Mouse (Mus musculus) granulocyte monocyte progenitor cell, adult 5-6 weeks (primary cell): ENCODE data around the gene Taok2. TPM values are rescaled to one million over a fixed set of nuclear protein-coding genes. Genes with fewer than 3 reads are reported as not detected.
"Not testable (repeated sequence)": the region's sequence is repeated elsewhere in the genome, so short reads cannot be mapped to it uniquely, and the experiment has no call there.

Source experiments
- ATAC-seq: replicated peaks from 2 replicates; pipeline ENCODE4 v1.8.0; 2016; ENCODE audit warnings: mild to moderate bottlenecking, moderate TSS enrichment, inconsistent platforms; ENCODE audit not compliant: poor library complexity, severe bottlenecking
- total RNA-seq, 2 experiments: library from RNA; stranded (forward) in 1 of 2; stranded (reverse) in 1 of 2; fragments of 200-712, 200-1000 nt in 1 of 2; fragments of >200 nt in 1 of 2; fragmentation: Nextera tagmentation in 1 of 2; gene quantifications; 2 replicates each; pipeline ENCODE4 v1.2.3; 2014 to 2017

The Taok2 gene
- total RNA-seq (2014; fragmentation: Nextera tagmentation) (28.0 and 45.8 TPM in 2 replicates), total RNA-seq (2017) (29.9 and 35.6 TPM in 2 replicates)

DNA sequence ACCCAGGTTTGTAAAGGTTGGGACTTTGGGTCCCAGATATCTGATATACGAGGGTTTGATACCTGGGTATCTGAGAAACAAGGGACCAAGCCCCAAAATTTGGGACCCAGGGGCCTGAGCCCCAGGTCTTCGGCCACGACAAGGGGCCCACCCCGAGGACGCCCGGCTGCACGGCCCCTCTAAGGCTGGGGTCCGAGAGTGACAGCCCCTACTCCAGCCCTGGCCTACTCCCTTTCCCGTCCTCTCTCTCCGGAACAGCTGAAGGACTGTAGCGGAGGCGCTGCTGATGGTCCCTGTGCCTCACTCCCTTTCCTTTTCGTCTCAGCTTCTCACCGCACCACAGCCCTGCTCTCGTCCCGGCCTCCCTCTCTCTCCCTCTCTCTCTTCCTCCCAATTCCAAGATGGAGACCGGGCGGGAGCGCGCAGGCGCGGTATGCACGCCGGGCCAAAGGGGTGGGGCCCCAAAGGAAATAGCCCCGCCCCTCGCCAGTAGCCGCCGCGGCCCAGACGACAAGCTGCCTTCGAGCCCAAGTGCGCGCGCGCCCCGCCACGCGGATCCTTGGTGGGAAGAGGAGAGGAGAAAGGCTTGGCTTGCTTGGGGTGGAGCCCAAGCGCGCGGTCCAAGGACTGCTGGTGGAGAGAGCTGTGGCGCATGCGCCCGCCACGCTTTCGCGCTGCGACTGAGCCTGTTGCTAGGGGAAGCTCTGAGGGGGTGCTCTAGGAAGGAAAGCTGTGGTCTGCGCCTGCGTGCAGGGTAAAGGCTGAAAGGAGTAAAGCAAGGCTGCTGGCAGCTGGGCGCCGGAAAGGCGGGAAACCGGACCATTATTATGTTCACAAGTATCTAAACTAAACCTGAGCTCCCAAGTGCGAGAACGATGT lies at the start of gene Taok2:
TSS of gene Taok2 (minus strand) at position 418 of the 879 bp plus-strand sequence.
- ATAC-seq, result peak; percentile 90

DNA sequence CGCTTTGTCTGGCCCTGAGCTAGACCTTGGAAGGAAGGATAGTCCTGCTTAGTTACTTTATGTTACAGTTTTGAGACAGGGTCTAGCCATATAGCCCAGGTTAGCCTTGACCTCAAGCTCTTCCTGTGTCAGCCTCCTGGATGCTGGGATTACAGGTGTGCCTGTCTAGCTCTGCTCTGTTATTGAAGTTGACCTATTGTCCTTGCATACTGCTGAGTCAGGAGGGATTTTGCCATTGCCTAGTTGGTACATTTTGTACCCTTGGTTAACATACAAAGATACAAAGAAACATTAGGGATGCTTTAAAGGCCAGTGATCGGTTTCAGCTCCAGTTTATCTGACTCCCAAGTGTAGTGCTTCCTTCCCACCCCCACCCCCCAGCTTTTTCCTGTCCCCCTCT lies 48.1 kb upstream of the Taok2 start:
- ATAC-seq, result no peak

- ATAC-seq, result peak; percentile 10; the same call in 1 of the 2 replicates
These were observed 44.5 kb upstream of the Taok2 start for GRCm38 (mm10) chr7:126929046-126929445.

DNA sequence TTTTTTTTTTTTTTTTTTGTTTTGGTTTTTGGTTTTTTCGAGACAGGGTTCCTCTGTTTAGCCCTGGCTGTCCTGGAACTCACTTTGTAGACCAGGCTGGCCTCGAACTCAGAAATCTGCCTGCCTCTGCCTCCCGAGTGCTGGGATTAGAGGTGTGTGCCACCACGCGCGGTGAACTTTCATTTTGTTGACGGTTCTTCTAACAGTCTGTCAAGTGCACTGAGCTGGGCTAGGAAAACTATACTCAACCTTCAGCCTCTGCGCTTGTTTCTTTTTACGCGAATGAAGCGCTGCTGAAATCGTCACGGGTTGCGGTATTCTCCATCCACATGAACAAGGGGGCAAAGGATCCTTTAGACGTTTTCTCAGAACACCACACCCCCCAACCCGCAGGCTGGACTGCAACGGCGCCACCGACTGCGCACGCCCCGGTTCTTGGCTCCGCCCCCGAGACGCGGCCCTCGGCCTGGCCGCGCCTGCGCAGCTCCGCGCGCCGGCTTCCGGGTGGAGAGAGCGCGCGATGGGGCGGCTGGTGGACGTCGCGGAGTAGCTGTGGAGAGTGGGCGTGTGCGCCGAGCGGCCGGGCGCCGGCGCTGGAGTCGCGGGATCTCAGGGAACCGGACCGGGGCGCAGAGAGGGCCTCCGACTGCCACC lies 44.0 kb upstream of the Taok2 start, which contains the start of gene Kctd13:
TSS of gene Kctd13 (plus strand) at position 496 of the 654 bp plus-strand sequence.
- ATAC-seq, result peak; percentile 92

DNA sequence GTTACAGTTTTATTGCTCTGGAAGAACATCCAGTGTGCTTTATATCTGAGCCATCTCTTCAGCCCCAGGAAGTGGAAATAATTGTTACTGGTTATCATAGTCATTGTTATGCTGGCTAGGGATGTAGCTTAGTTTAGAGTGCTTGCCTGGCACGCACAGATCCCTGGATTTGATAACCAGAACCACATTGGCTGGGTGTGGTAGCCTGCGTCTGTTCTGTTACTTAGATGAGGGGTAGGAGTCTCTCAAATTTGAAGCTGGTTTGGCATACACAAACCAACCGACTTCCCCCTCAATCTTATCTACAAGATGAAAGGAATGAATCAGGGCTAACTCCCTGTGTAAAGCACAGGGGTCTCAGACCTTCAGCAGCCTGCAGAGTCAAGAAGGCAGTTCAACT lies 41.8 kb upstream of the Taok2 start:
- ATAC-seq, result no peak

DNA sequence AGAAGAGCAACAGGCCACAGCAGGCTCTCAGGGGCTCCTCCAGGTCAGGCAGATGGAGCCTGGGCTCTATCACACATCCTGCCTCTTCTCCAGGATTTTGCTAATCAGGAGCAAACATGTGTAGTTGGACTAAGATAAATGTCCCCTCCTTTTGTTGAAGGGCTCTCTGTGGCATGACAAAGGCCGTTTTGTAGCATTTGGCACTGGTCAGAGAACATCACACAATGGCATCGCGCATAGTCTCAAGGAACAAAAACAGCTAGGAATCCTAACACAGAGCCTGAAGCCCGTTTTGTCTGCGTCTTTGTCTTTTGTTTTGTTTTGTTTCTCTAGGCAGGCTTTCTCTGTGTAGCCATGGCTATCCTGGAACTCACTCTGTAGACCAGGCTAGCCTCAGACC lies 39.5 kb upstream of the Taok2 start:
- no peak for ATAC-seq

DNA sequence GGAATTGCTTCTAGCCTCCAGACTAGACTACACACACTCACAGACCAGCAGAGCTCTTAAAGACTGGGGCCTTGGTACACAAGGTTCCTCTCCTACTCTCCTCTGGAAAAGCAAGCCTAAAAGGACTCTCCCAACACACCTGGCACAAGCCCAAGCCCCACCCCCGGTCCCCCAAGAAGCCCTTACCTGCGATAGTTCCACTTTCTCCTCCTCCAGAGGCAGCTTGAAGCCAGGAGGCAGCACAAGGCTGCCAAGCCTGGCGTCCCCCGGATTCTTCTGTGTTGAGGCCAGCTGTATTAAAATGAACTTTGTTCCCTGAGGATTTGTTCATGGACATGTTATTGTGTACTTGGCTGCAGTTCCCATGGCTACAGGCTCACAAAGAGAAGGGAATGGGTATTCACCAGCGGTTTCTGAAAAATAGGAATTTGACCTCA lies 38.1 kb upstream of the Taok2 start, which contains the start of gene Tmem219:
TSS of gene Tmem219 (minus strand) at position 294 of the 437 bp plus-strand sequence.
- ATAC-seq, result no peak

GRCm38 (mm10) chr7:126921563-126921962 lies 37.1 kb upstream of the Taok2 start:
- ATAC-seq, result no peak

- ATAC-seq, result no peak
These were observed 35.5 kb upstream of the Taok2 start for GRCm38 (mm10) chr7:126919973-126920372.

- not testable (repeated sequence) for ATAC-seq
These were observed 33.9 kb upstream of the Taok2 start for GRCm38 (mm10) chr7:126918356-126918755.

- peak; percentile 62 for ATAC-seq
These were observed 30.3 kb upstream of the Taok2 start for GRCm38 (mm10) chr7:126914844-126915243.

- ATAC-seq, result no peak; the same call in 1 of the 2 replicates
These were observed 21.1 kb upstream of the Taok2 start for GRCm38 (mm10) chr7:126905590-126905989.

- ATAC-seq, result not testable (repeated sequence)
These were observed 15.3 kb upstream of the Taok2 start for GRCm38 (mm10) chr7:126899781-126900180.

- ATAC-seq, result peak; percentile 92
These were observed 13.8 kb upstream of the Taok2 start for GRCm38 (mm10) chr7:126898102-126898990.

GRCm38 (mm10) chr7:126897390-126898101 lies 13.0 kb upstream of the Taok2 start:
- peak; percentile 79 for ATAC-seq

GRCm38 (mm10) chr7:126896912-126897311 lies 12.4 kb upstream of the Taok2 start:
- peak; percentile 23; the same call in 1 of the 2 replicates for ATAC-seq

DNA sequence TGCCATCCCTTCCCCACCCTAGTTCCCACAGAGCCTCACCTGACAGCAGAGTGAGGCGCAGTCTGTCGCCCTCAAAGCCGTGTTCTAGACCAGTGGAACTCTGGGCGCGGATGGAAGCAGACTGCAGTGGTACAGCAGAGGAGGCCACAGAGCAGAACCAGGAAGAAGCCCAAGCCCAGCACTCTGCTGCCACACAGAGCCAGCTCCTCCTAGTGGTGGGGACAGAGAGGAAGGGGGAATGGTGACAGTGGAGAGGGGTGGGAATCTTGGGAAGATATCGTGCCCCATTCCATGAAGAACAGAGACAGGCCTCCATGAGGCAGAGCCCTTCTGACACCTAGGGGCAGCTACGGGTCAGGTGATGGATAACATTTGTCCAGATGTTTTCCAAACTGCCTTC lies 4.3 kb upstream of the Taok2 start:
- ATAC-seq, result peak; percentile 28; the same call in 1 of the 2 replicates

DNA sequence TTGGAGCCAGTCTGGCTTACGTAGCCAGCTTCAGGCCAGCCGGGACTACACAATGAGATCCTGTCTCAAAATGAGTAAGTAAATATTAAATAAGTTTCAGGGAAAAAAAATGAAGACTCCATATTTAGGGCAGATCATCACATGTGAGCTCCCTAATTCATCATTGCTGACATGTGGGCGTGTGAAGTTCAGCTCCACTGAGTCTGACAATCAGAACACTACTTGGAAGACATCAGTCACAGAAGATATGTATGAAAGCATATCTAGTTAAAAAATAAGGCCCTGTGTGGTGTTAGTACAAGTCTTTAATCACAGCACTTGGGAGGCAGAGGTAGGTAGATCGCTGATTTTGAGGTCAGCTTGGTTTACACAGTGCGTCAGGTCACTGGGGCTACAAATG lies 2.8 kb upstream of the Taok2 start:
- no peak for ATAC-seq

- peak; percentile 16 for ATAC-seq
These were observed 747 bp downstream of the Taok2 start for GRCm38 (mm10) chr7:126883731-126884181.
